Mouse (Mus musculus) ES-E14 (cell line): ENCODE measurements around the gene Zfp668. TPM values are rescaled to one million over a fixed set of nuclear protein-coding genes. Genes with fewer than 3 reads are reported as not detected.
A peak's percentile ranks its signal among the peaks of the same experiment; 100 is the strongest.
"Not testable (repeated sequence)": the region's sequence is repeated elsewhere in the genome, so short reads cannot be mapped to it uniquely, and the experiment has no call there.

Experiments used
- DNase-seq: peaks from one replicate; pipeline ENCODE4 v3.0.0-alpha.2; 2013; ENCODE audit warnings: low read depth, low spot score
- H3K27ac ChIP-seq: 2 replicates; pipeline ENCODE4 v1.5.1; 2012; ENCODE audit warnings: low read depth, mild to moderate bottlenecking, low read length, moderate library complexity, mixed read lengths; ENCODE audit not compliant: poor library complexity, insufficient read depth, severe bottlenecking
- H3K36me3 ChIP-seq: 2 replicates; pipeline ENCODE4 v1.6.1; 2012; ENCODE audit warnings: mild to moderate bottlenecking, low read length, moderate library complexity, mixed read lengths; ENCODE audit not compliant: control insufficient read depth, poor library complexity, insufficient read depth, severe bottlenecking
- H3K4me1 ChIP-seq, 2 experiments: fragments of 150-350 bp in 1 of 2; sonication (generic) in 1 of 2; 2 replicates each; pipeline ENCODE4 v1.6.1; 2012; ENCODE audit warnings: low read length in 2 of 2, mild to moderate bottlenecking in 1 of 2, mixed read lengths in 1 of 2; ENCODE audit not compliant: control insufficient read depth in 2 of 2, insufficient read depth in 2 of 2, poor library complexity in 1 of 2
- H3K4me3 ChIP-seq, 2 experiments: fragments of 150-350 bp in 1 of 2; sonication (generic) in 1 of 2; 2 replicates each; pipeline ENCODE4 v1.5.1; 2012; ENCODE audit warnings: low read length in 2 of 2, low read depth in 1 of 2, mild to moderate bottlenecking in 1 of 2, mixed read lengths in 1 of 2; ENCODE audit not compliant: insufficient read depth in 1 of 2, poor library complexity in 1 of 2, severe bottlenecking in 1 of 2
- H3K9ac ChIP-seq: 2 replicates; pipeline ENCODE4 v1.6.1; 2012; ENCODE audit warnings: low read depth, mild to moderate bottlenecking, low read length, mixed read lengths; ENCODE audit not compliant: poor library complexity, insufficient read depth, severe bottlenecking
- H3K9me3 ChIP-seq: fragments of 150-350 bp; sonication (generic); 2 replicates; pipeline ENCODE4 v1.6.1; 2012; ENCODE audit warnings: low read depth, mild to moderate bottlenecking, low read length; ENCODE audit not compliant: control insufficient read depth, insufficient read depth
- CHD2 ChIP-seq: IDR thresholded peaks from 2 replicates; pipeline ENCODE4 v1.6.1; 2014; ENCODE audit warnings: mild to moderate bottlenecking, low read depth, low read length, inconsistent platforms
- HCFC1 ChIP-seq: IDR thresholded peaks from 2 replicates; pipeline ENCODE4 v1.6.1; 2012; ENCODE audit warnings: low read length, inconsistent platforms, borderline replicate concordance; ENCODE audit not compliant: insufficient read depth
- MAFK ChIP-seq: IDR thresholded peaks from 2 replicates; pipeline ENCODE4 v1.6.1; 2014; ENCODE audit warnings: mild to moderate bottlenecking, low read depth, low read length, inconsistent platforms; ENCODE audit not compliant: insufficient read depth
- ZC3H11A ChIP-seq: IDR thresholded peaks from 2 replicates; pipeline ENCODE4 v1.6.1; 2012; ENCODE audit warnings: low read depth, mild to moderate bottlenecking, inconsistent platforms, low read length, borderline replicate concordance
- ZNF384 ChIP-seq: IDR thresholded peaks from 2 replicates; pipeline ENCODE4 v1.6.1; 2012; ENCODE audit warnings: low read depth, low read length, inconsistent platforms
- in situ Hi-C, 2 experiments: fragments of 600-800 bp; cut with MboI; formaldehyde crosslinking; loops; one replicate each; pipeline ENCODE4 v1.15.1; 2025; ENCODE audit warnings: low sequenced_read_pairs in 2 of 2, inconsistent platforms in 1 of 2; ENCODE audit not compliant: unreplicated experiment in 2 of 2
- total RNA-seq: library from RNA; depleted of rRNA; stranded (reverse); fragments of 300-350 nt; gene quantifications from 2 replicates; pipeline ENCODE4 v1.2.3, GENCODE M21; 2012

Zfp668 gene
- total RNA-seq, 1 experiment = 8.6 TPM

GRCm38 (mm10) chr7:127841340-127842000 lies 35.2 kb downstream of the Zfp668 start:
- in situ Hi-C loops = no loop called here
- peak overlapping the region; percentile 85 for H3K9ac ChIP-seq

GRCm38 (mm10) chr7:127840886-127841285 lies 35.7 kb downstream of the Zfp668 start:
- peaks cover 0 to 3% of the 10 kb centered on the region in 2 experiments; a peak in 2 of 4 replicates for H3K4me1 ChIP-seq
- TF ChIP-seq CHD2 (no peak), MAFK (peak; percentile 35; the same call in 1 of the 2 replicates)
- H3K27ac ChIP-seq = no peak overlapping the region
- H3K4me3 ChIP-seq = peak overlapping the region; percentile 17 to 77; a peak in 3 of 4 replicates
- peaks cover 2% of the 10 kb centered on the region; the same call in 1 of the 2 replicates for H3K36me3 ChIP-seq
- DNase-seq = no peak
- H3K9me3 ChIP-seq = no peaks in the 10 kb centered on the region
- H3K9ac ChIP-seq = peak overlapping the region; percentile 72
- in situ Hi-C loops = no loop called here

More at GRCm38 (mm10) chr7:127841340-127842000, 35.2 kb downstream of the Zfp668 start:
- Histone ChIP-seq H3K27ac (peak overlapping the region; percentile 46), H3K4me1 (peaks cover 0 to 3% of the 10 kb centered on the region in 2 experiments; a peak in 2 of 4 replicates), H3K9me3 (no peaks in the 10 kb centered on the region), H3K4me3 (peak overlapping the region; percentile 77 to 88), H3K36me3 (peaks cover 7% of the 10 kb centered on the region; the same call in 1 of the 2 replicates)
- DNase-seq = peak; percentile 75
- TF ChIP-seq CHD2 = peak; percentile 96
- no peak for TF ChIP-seq ZC3H11A
- peak; percentile 50; the same call in 1 of the 2 replicates for TF ChIP-seq HCFC1
- no peak for TF ChIP-seq MAFK
- no peak for TF ChIP-seq ZNF384

GRCm38 (mm10) chr7:127840031-127840430 lies 36.6 kb downstream of the Zfp668 start:
- H3K9me3 ChIP-seq, H3K27ac ChIP-seq, DNase-seq, in situ Hi-C loops, H3K4me1 ChIP-seq, H3K36me3 ChIP-seq, H3K9ac ChIP-seq, H3K4me3 ChIP-seq: not testable (repeated sequence)

GRCm38 (mm10) chr7:127837878-127838277 lies 38.8 kb downstream of the Zfp668 start:
- DNase-seq, H3K9ac ChIP-seq, H3K9me3 ChIP-seq, in situ Hi-C loops, H3K4me3 ChIP-seq, H3K27ac ChIP-seq, H3K36me3 ChIP-seq, H3K4me1 ChIP-seq: not testable (repeated sequence)

GRCm38 (mm10) chr7:127837473-127837872 lies 39.2 kb downstream of the Zfp668 start:
- TF ChIP-seq ZNF384 (no peak), CHD2 (no peak), ZC3H11A (no peak), HCFC1 (no peak), MAFK (no peak)
- in situ Hi-C loops = no loop called here
- Histone ChIP-seq H3K4me1 (peaks cover 0 to 3% of the 10 kb centered on the region in 2 experiments; a peak in 2 of 4 replicates), H3K4me3 (no peak overlapping the region), H3K9ac (no peak overlapping the region), H3K36me3 (no peaks in the 10 kb centered on the region), H3K27ac (no peak overlapping the region), H3K9me3 (no peaks in the 10 kb centered on the region)
- no peak for DNase-seq
